Mouse (Mus musculus) kidney, embryonic 14.5 days (tissue): ENCODE measurements at regions not wholly inside any gene's neighbourhood (a gene's known extent, or its start where the extent isn't known, plus 50 kb on each side); places are given as distances from the start of the nearest gene placed in this dataset.

Experiments used
- ATAC-seq: fragments of 200-750 bp; cut with Nextera tagmentation; 2 replicates; pipeline ENCODE4 v1.8.0; 2017; ENCODE audit warnings: moderate number of reproducible peaks, mild to moderate bottlenecking, moderate TSS enrichment, moderate library complexity; ENCODE audit not compliant: low FRiP score, low TSS enrichment
- H3K27ac ChIP-seq: fragments of 300-500 bp; sonication (generic); 2 replicates; pipeline ENCODE4 v1.5.1; 2014; ENCODE audit warnings: low read depth, mild to moderate bottlenecking, low read length, moderate library complexity, mixed read lengths
- H3K27me3 ChIP-seq: fragments of 300-500 bp; sonication (generic); 2 replicates; pipeline ENCODE4 v1.6.1; 2014; ENCODE audit warnings: mild to moderate bottlenecking, low read length; ENCODE audit not compliant: control insufficient read depth, insufficient read depth
- H3K36me3 ChIP-seq: fragments of 300-500 bp; sonication (generic); 2 replicates; pipeline ENCODE4 v1.6.1; 2014; ENCODE audit warnings: low read length, mixed read lengths; ENCODE audit not compliant: control insufficient read depth, insufficient read depth
- H3K4me1 ChIP-seq: fragments of 300-500 bp; sonication (generic); 2 replicates; pipeline ENCODE4 v1.6.1; 2014; ENCODE audit warnings: low read length, mixed read lengths; ENCODE audit not compliant: control insufficient read depth, insufficient read depth
- H3K4me2 ChIP-seq: fragments of 300-500 bp; sonication (generic); replicated peaks from 2 replicates; pipeline ENCODE4 v1.6.1; 2014; ENCODE audit warnings: low read depth, mild to moderate bottlenecking, low read length
- H3K4me3 ChIP-seq: fragments of 300-500 bp; sonication (generic); 2 replicates; pipeline ENCODE4 v1.5.1; 2014; ENCODE audit warnings: mild to moderate bottlenecking, low read length
- H3K9ac ChIP-seq: fragments of 300-500 bp; sonication (generic); 2 replicates; pipeline ENCODE4 v1.6.1; 2014; ENCODE audit warnings: low read depth, mild to moderate bottlenecking, low read length, moderate library complexity
- H3K9me3 ChIP-seq: fragments of 300-500 bp; sonication (generic); 2 replicates; pipeline ENCODE4 v1.6.1; 2016; ENCODE audit warnings: low read length; ENCODE audit not compliant: control insufficient read depth
- whole genome bisulfite sequencing: fragments of 180-500 bp; shearing (Covaris S2); extraction: QIAGEN DNeasy Blood & Tissue Kit; methylation state at CpG from one replicate; pipeline ENCODE4 v1.1.7; 2014; 5-methylcytosine and 5-hydroxymethylcytosine counted together

DNA sequence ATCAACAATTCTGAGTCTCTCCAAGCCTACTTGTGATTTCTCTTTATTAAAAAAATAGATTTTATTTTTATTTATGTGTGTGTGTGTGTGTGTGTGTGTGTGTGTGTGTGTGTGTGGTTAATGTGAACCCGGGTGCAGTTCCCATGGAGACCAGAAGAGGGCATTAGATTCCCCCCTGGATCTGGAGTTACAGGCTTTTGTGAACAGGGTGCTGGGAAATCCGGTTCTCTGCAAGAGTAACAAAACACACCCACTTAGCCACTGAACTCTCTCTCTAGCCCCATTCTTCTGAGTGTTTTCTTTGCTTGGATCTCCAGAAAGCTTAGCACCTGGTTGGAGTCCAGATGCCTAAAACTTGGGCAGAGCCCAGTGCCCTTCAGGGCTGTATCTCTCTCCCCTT, 198.4 kb downstream of the Nucb2 start:
- peaks cover 5% of the 10 kb centered on the region; the same call in 1 of the 2 replicates for H3K9me3 ChIP-seq
- no peaks in the 10 kb centered on the region for H3K27me3 ChIP-seq
- H3K9ac ChIP-seq = no peak overlapping the region
- H3K4me1 ChIP-seq = 0 out of 2 replicates have a peak, but pooled peaks cover 4% of the 10 kb centered on the region
- H3K36me3 ChIP-seq = no peaks in the 10 kb centered on the region
- no peak overlapping the region for H3K4me3 ChIP-seq
- no peak overlapping the region for H3K4me2 ChIP-seq
- ATAC-seq = no peak
- no peak overlapping the region for H3K27ac ChIP-seq
- 95% methylated on average over 2 of the region's 2 CpGs for whole genome bisulfite sequencing

- H3K4me1 ChIP-seq = no peaks in the 10 kb centered on the region
- no peak overlapping the region for H3K27ac ChIP-seq
- no peaks in the 10 kb centered on the region for H3K9me3 ChIP-seq
- no peaks in the 10 kb centered on the region for H3K36me3 ChIP-seq
- H3K27me3 ChIP-seq = no peaks in the 10 kb centered on the region
- H3K4me2 ChIP-seq = no peak overlapping the region
- no peak overlapping the region for H3K4me3 ChIP-seq
- WGBS = 98% methylated on average over 2 of the region's 2 CpGs
- H3K9ac ChIP-seq = no peak overlapping the region
- no peak for ATAC-seq
Observed at GRCm38 (mm10) chr7:116711541-116711940, 207.4 kb downstream of the Nucb2 start.

GRCm38 (mm10) chr7:116713200-116713599, 209.0 kb downstream of the Nucb2 start:
- Histone ChIP-seq H3K4me2 (no peak overlapping the region), H3K4me3 (no peak overlapping the region), H3K9me3 (no peaks in the 10 kb centered on the region), H3K36me3 (no peaks in the 10 kb centered on the region), H3K27me3 (no peaks in the 10 kb centered on the region), H3K9ac (no peak overlapping the region), H3K4me1 (no peaks in the 10 kb centered on the region), H3K27ac (no peak overlapping the region)
- WGBS = 87% methylated on average over 8 of the region's 8 CpGs
- no peak for ATAC-seq

GRCm38 (mm10) chr7:116715234-116716046, 211.3 kb downstream of the Nucb2 start:
- Histone ChIP-seq H3K27me3 (no peaks in the 10 kb centered on the region), H3K4me1 (no peaks in the 10 kb centered on the region), H3K4me2 (no peak overlapping the region), H3K36me3 (no peaks in the 10 kb centered on the region), H3K4me3 (no peak overlapping the region), H3K9ac (no peak overlapping the region), H3K9me3 (no peaks in the 10 kb centered on the region), H3K27ac (no peak overlapping the region)
- WGBS = 60% methylated on average over 10 of the region's 10 CpGs
- ATAC-seq = no peak

DNA sequence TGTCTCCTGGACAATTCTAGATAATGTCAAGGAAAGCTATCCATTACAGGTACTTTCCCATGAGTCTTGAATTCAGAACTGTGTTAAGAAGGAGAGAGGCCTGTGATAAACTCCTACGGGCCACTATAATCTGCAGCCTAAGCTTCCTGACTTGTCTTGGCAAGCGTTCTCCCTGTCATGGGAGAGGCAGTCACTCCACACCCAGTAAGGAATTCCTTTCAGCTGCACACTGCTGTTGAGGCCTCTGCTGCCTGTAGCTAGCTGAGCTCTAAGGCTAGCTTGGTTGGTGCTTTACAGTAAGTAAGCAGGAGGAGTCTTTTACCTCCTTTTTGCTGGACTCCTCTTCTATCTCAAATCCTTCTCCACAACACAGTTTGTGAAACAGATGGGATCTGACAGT, 224.2 kb downstream of the Nucb2 start:
- 22% methylated on average over 2 of the region's 2 CpGs for WGBS
- peak; percentile 68; the same call in 1 of the 2 replicates for ATAC-seq
- H3K4me1 ChIP-seq = no peaks in the 10 kb centered on the region; the same call in 1 of the 2 replicates
- H3K4me3 ChIP-seq = no peak overlapping the region
- no peak overlapping the region; the same call in 1 of the 2 replicates for H3K27ac ChIP-seq
- no peaks in the 10 kb centered on the region for H3K36me3 ChIP-seq
- H3K4me2 ChIP-seq = no peak overlapping the region
- H3K9ac ChIP-seq = no peak overlapping the region
- no peaks in the 10 kb centered on the region for H3K9me3 ChIP-seq
- no peaks in the 10 kb centered on the region; the same call in 1 of the 2 replicates for H3K27me3 ChIP-seq

DNA sequence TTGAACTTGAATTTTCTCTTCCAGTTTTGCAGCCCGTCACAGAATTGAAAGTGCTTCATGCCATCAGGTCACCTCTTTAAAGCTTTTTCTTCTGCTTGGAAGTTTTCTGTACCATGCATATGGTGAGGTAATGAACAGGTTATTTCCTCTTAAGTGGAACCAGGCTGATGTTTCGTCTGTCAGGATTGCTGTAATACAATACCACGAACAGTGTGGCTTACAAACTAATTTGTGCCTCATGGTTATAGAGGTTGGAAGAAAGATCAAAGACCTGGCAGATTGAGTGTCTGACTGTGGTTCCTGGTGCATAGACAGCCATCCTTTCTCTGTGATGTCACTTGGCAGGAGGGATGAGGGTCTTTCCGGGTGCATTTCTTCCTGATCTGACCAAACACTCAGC, 225.6 kb downstream of the Nucb2 start:
- H3K27me3 ChIP-seq = no peaks in the 10 kb centered on the region; the same call in 1 of the 2 replicates
- no peak overlapping the region for H3K27ac ChIP-seq
- H3K36me3 ChIP-seq = no peaks in the 10 kb centered on the region
- no peaks in the 10 kb centered on the region; the same call in 1 of the 2 replicates for H3K4me1 ChIP-seq
- ATAC-seq = peak; percentile 47
- H3K4me2 ChIP-seq = no peak overlapping the region
- 27% methylated on average over 4 of the region's 4 CpGs for WGBS
- H3K9ac ChIP-seq = no peak overlapping the region
- no peaks in the 10 kb centered on the region for H3K9me3 ChIP-seq
- H3K4me3 ChIP-seq = no peak overlapping the region

- Histone ChIP-seq H3K9me3 (no peaks in the 10 kb centered on the region), H3K4me3 (no peak overlapping the region), H3K4me2 (no peak overlapping the region), H3K4me1 (no peaks in the 10 kb centered on the region), H3K27ac (no peak overlapping the region), H3K9ac (no peak overlapping the region), H3K36me3 (no peaks in the 10 kb centered on the region), H3K27me3 (no peaks in the 10 kb centered on the region; the same call in 1 of the 2 replicates)
- 66% methylated on average over 3 of the region's 3 CpGs for WGBS
- no peak for ATAC-seq
Observed at GRCm38 (mm10) chr7:116735676-116736075, 231.5 kb downstream of the Nucb2 start.

DNA sequence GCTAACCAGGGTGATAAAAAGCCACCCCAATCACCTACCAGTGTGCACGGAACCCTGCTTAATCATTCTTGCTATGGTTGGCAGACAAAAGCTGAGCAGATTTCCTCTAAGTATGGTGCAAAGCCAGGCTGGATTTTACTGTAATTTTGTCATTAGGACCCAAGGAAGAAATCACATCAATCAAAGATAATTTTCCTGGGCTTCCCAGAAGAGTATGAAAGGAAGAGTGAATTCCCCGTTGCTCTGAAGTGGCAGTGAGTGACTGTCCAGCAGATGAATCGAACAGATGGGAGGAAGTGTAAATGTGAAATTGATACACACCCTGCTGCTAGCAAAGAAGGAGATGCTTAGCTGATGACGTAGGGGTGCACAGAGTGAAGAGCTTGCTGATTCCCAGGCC, 232.2 kb downstream of the Nucb2 start:
- Histone ChIP-seq H3K4me3 (no peak overlapping the region), H3K27me3 (no peaks in the 10 kb centered on the region), H3K27ac (no peak overlapping the region), H3K9me3 (no peaks in the 10 kb centered on the region), H3K4me1 (no peaks in the 10 kb centered on the region), H3K36me3 (no peaks in the 10 kb centered on the region), H3K9ac (no peak overlapping the region), H3K4me2 (no peak overlapping the region)
- 54% methylated on average over 4 of the region's 4 CpGs for WGBS
- no peak for ATAC-seq

GRCm38 (mm10) chr7:116738009-116738408, 233.8 kb downstream of the Nucb2 start:
- Histone ChIP-seq H3K9ac (no peak overlapping the region), H3K4me1 (no peaks in the 10 kb centered on the region), H3K4me2 (no peak overlapping the region), H3K27ac (no peak overlapping the region), H3K36me3 (no peaks in the 10 kb centered on the region), H3K27me3 (no peaks in the 10 kb centered on the region), H3K4me3 (no peak overlapping the region), H3K9me3 (no peaks in the 10 kb centered on the region)
- ATAC-seq = no peak
- WGBS = 94% methylated on average over 4 of the region's 4 CpGs
